Mouse (Mus musculus): ENCODE measurements at regions not wholly inside any gene's neighbourhood (a gene's known extent, or its start where the extent isn't known, plus 50 kb on each side); places are given as distances from the start of the nearest gene placed in this dataset.

GRCm38 (mm10) chr14:68323008-68323407 is 971.1 kb downstream of the Synb start:
- TF ChIP-seq POLR2A (IDR thresholded peaks at IDR 0.05; ENCODE audit: borderline replicate concordance, low read depth, low read length): no peak
- no peak for TF ChIP-seq CTCF (IDR thresholded peaks at IDR 0.05; ENCODE audit: low read depth, low read length)
